Comparison of ENCODE assay signal across 10 mouse cellular contexts in genomic region chr3:54587127-54587995, GRCm38 (mm10).
A peak's percentile ranks its signal among the peaks of the same experiment; 100 is the strongest.
DNase-seq lines count a peak whose midpoint lies in the region; ATAC-seq and TF ChIP-seq lines count a peak whose summit lies in the region.
"Had no signal": no experiment of that assay in that cellular context is flagged by ENCODE, and none has a peak within 500 bp of the region (broad histone marks: within the 10 kb centered on the region; RNA-seq: fewer than 3 reads in every experiment).

No protein-coding gene starts in this region.

- H3K27me3 ChIP-seq in kidney, postnatal 0 days (ENCODE audit: insufficient read depth, low read length), result no peaks in the 10 kb centered on the region
- H3K27me3 ChIP-seq in kidney, adult 2 months (replicated peaks; ENCODE audit: control insufficient read depth, insufficient read depth, low read length), result no peaks in the 10 kb centered on the region
- no peaks in the 10 kb centered on the region for H3K27me3 ChIP-seq in intestine, embryonic 14.5 days (replicated peaks; ENCODE audit: control insufficient read depth, insufficient read depth, low read length)
- H3K27me3 ChIP-seq: midbrain, embryonic 12.5 days had no signal

- peak; percentile 72 for DNase-seq in kidney, postnatal 0 days (ENCODE audit: low spot score)
- no peak for DNase-seq in kidney, adult 2 months
- no peak for DNase-seq in intestine, embryonic 14.5 days (ENCODE audit: low spot score)
- DNase-seq in right cerebral cortex, postnatal 10 days (ENCODE audit: low spot score in 2 of 2), result peak; percentile 31 to 50
- DNase-seq in cerebellum, adult 9-10 months, result no peak
- DNase-seq in ovary, adult 18-20 months (ENCODE audit: low spot score), result no peak
- DNase-seq in spleen, postnatal 4 days (ENCODE audit: low spot score in 2 of 2), result no peak
- DNase-seq: kidney, adult 18-20 months had no signal

- H3K27ac ChIP-seq in kidney, postnatal 0 days, result peak overlapping the region; percentile 32
- no peak overlapping the region for H3K27ac ChIP-seq in kidney, adult 2 months (ENCODE audit: insufficient read depth, low read depth, low read length)
- no peak overlapping the region for H3K27ac ChIP-seq in brown adipose tissue, adult 24 weeks (replicated peaks; ENCODE audit: low read depth, low read length)
- peak overlapping the region; percentile 57 for H3K27ac ChIP-seq in intestine, embryonic 14.5 days (ENCODE audit: low read depth)
- H3K27ac ChIP-seq: midbrain, embryonic 12.5 days had no signal

- H3K9me3 ChIP-seq in kidney, postnatal 0 days (replicated peaks; ENCODE audit: low read length), result no peaks in the 10 kb centered on the region
- no peaks in the 10 kb centered on the region for H3K9me3 ChIP-seq in intestine, embryonic 14.5 days (ENCODE audit: control insufficient read depth, low read length)
- H3K9me3 ChIP-seq: midbrain, embryonic 12.5 days had no signal

- H3K4me2 ChIP-seq in kidney, postnatal 0 days (ENCODE audit: low read length), result peak overlapping the region; percentile 47
- peak overlapping the region; percentile 36 for H3K4me2 ChIP-seq in intestine, embryonic 14.5 days (ENCODE audit: low read length)
- H3K4me2 ChIP-seq: midbrain, embryonic 12.5 days had no signal

- H3K9ac ChIP-seq in kidney, postnatal 0 days (ENCODE audit: low read depth, low read length), result no peak overlapping the region
- 0 out of 2 replicates have a peak overlapping the region, but pooled peaks have one; percentile 1 for H3K9ac ChIP-seq in intestine, embryonic 14.5 days (ENCODE audit: low read length)
- H3K9ac ChIP-seq: midbrain, embryonic 12.5 days had no signal

- no peak for TF ChIP-seq CTCF in kidney, postnatal 0 days (IDR thresholded peaks at IDR 0.05; ENCODE audit: low read depth)
- no peak for TF ChIP-seq CTCF in kidney, adult 2 months (conservative IDR thresholded peaks at IDR 0.05; ENCODE audit: insufficient read depth, insufficient read length, low read depth, low read length)

- ATAC-seq in kidney, postnatal 0 days (replicated peaks; ENCODE audit: low FRiP score, low read depth), result no peak
- no peak for ATAC-seq in intestine, embryonic 14.5 days (replicated peaks; ENCODE audit: low FRiP score, low TSS enrichment, low read depth)

- WGBS in kidney, postnatal 0 days, result 43% methylated on average over 21 of the region's 21 CpGs
- 51% methylated on average over 21 of the region's 21 CpGs for WGBS in kidney, adult 2 months
- WGBS in intestine, embryonic 14.5 days, result 42% methylated on average over 21 of the region's 21 CpGs

- no peaks in the 10 kb centered on the region for H3K36me3 ChIP-seq in kidney, postnatal 0 days (ENCODE audit: insufficient read depth, low read length)
- no peaks in the 10 kb centered on the region for H3K36me3 ChIP-seq in kidney, adult 2 months (ENCODE audit: control insufficient read depth, insufficient read depth, low read length)
- H3K36me3 ChIP-seq in intestine, embryonic 14.5 days (ENCODE audit: control insufficient read depth, insufficient read depth, low read length), result no peaks in the 10 kb centered on the region
- H3K36me3 ChIP-seq: midbrain, embryonic 12.5 days had no signal

- no peaks in the 10 kb centered on the region for H3K4me1 ChIP-seq in kidney, postnatal 0 days (replicated peaks; ENCODE audit: insufficient read depth, low read length)
- H3K4me1 ChIP-seq in kidney, adult 2 months (ENCODE audit: control insufficient read depth, insufficient read depth, low read length), result no peaks in the 10 kb centered on the region
- H3K4me1 ChIP-seq in brown adipose tissue, adult 24 weeks (ENCODE audit: control insufficient read depth, insufficient read depth, insufficient read length, low read length), result no peaks in the 10 kb centered on the region
- no peaks in the 10 kb centered on the region; the same call in 1 of the 2 replicates for H3K4me1 ChIP-seq in intestine, embryonic 14.5 days (replicated peaks; ENCODE audit: control insufficient read depth, insufficient read depth, low read length)
- H3K4me1 ChIP-seq: midbrain, embryonic 12.5 days had no signal

- 0 out of 2 replicates have a peak overlapping the region, but pooled peaks have one; percentile 6 for H3K4me3 ChIP-seq in kidney, postnatal 0 days (replicated peaks; ENCODE audit: low read depth, low read length)
- H3K4me3 ChIP-seq in kidney, adult 2 months (ENCODE audit: insufficient read depth, low read depth, low read length), result no peak overlapping the region
- H3K4me3 ChIP-seq in brown adipose tissue, adult 24 weeks (ENCODE audit: insufficient read depth, low read depth, low read length), result peak overlapping the region; percentile 40
- H3K4me3 ChIP-seq in intestine, embryonic 14.5 days (ENCODE audit: low read depth, low read length), result peak overlapping the region; percentile 18; the same call in 1 of the 2 replicates
- H3K4me3 ChIP-seq: midbrain, embryonic 12.5 days had no signal

- no peak for TF ChIP-seq POLR2A in kidney, adult 2 months (IDR thresholded peaks at IDR 0.05; ENCODE audit: low read depth, low read length)

Comparison
In these comparisons a context has a peak if more than half of its experiments do, and no peak if none do; other contexts are left out.
1. DNase-seq: peak in kidney, postnatal 0 days (single experiment) and right cerebral cortex, postnatal 10 days (2 of 2); none in kidney, adult 2 months (single experiment), intestine, embryonic 14.5 days (single experiment), cerebellum, adult 9-10 months (single experiment), ovary, adult 18-20 months (single experiment) and spleen, postnatal 4 days (0 of 2).
2. H3K27ac ChIP-seq: peak in kidney, postnatal 0 days (single experiment) and intestine, embryonic 14.5 days (single experiment); none in kidney, adult 2 months (single experiment) and brown adipose tissue, adult 24 weeks (single experiment).